Mouse (Mus musculus): Measurements from ENCODE around the gene Thada.
A peak's percentile ranks its signal among the peaks of the same experiment; 100 is the strongest.
"Not testable (repeated sequence)": the region's sequence is repeated elsewhere in the genome, so short reads cannot be mapped to it uniquely, and the experiment has no call there.

Gene Thada

DNA sequence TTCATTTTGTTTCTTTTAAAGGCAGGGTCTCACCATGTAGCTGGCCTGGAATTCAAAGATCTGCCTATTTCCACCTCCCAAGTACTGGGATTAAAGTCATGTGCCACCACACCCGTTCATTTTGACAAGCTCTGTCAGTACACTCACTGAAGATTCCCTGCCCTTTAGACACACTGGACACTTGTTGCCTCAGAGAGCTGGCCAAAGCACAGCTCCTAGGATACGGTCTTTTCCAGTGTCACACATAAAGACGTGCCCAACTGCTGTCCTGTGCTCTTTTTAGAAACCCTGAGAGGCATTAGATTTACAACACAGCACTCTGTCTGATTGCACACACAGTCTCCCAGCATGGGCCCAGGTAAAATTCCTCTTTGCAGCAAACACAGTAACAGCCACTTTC, 248.3 kb downstream of the Thada start:
- DNase-seq (ENCODE audit: low read depth) = no peak

DNA sequence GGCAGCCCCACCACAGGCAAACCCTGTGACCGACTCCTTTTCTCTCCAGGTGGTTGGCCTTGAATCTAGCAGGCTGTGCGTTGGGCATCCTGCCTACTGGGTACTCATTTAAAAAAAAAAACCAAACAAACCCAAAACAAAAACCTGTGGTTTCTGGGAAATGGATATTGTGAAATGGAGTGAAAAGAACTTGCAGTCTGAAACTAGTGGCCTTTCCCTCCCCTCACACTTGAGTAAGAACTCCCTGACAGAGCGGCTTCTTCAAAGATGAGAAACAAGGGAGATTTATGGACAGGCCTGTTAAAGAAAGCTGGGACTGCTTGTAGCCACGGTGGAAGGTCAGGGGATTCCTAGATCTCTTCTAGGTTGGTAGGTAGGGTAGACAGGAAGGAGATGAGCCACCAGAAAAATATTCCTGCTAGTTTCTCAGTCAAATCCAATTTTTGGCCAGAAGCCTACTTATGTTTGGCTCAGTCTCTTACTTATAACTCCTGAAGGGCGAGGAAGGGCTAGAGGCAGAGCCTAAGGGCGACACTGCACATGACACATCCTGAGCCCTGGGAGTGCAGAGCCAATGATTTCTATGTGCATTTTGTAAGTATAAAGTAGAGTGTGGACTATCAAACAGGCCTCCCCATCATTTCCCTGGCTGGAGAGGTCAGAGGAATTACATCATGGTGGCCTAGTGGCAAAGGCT, 250.6 kb downstream of the Thada start:
- no peak for DNase-seq (ENCODE audit: low read depth)

DNA sequence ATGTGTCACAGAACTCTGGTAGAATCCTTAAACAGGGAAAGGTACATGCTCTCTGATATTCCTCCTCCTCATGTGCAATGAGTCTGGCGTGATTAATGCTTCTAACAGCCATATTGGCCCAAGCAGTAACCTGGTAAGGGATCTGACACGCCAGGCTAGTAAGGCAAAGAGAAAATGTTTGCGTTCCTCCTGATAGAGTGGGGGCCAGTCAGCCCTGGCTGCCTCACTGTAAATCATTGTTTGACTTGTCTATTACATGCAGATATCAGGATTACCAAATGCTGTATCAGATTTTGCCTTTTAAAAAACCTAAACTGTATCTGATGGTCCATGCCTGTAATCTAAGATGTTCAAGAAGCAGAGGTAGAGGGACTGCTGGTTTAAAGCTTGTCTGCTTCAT, 252.5 kb downstream of the Thada start:
- DNase-seq (ENCODE audit: low read depth) = no peak

DNA sequence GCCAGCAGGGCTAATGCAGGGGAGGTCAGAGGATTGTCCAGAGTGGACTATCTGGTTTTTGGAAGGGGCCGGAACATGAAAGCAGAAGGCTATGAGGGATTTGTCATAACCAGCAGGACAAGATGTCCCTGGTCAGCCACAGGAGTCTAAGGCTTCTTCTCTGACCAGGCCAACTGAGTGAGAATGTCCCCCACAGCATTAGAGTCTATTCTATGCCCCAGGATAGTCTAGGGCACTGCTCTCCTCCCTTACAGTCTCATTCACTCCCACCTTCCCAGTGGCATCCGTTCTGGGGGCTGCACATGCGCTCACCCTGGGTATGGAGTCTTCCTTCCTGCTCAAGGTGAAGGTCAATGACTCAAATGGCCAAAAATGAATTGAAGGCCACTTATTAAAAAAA, 258.4 kb downstream of the Thada start:
- DNase-seq (ENCODE audit: low read depth) = no peak

DNA sequence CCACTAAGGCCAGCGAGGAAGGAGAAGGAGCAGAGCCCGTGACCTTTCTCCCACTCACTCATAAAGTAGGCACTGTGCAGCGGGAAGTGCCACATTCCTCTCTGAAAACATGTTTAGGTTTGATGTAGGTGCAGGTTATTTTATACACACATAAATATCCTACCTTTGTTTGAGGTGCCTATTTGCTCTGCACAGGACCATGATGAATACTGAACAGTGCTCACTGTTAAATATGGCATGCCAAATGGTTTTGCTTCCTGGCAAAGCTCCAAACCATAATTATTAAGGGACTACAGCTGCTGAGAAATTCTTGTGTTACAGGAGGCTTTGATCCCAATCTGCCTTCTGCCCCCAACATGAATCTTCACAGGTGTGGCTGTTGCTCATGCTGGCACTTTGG, 259.8 kb downstream of the Thada start:
- DNase-seq (ENCODE audit: low read depth) = no peak

GRCm38 (mm10) chr17:84204962-84205361, 261.0 kb downstream of the Thada start:
- no peak for DNase-seq (ENCODE audit: low read depth)

GRCm38 (mm10) chr17:84203340-84203739, 262.7 kb downstream of the Thada start:
- no peak for DNase-seq (ENCODE audit: low read depth)

DNA sequence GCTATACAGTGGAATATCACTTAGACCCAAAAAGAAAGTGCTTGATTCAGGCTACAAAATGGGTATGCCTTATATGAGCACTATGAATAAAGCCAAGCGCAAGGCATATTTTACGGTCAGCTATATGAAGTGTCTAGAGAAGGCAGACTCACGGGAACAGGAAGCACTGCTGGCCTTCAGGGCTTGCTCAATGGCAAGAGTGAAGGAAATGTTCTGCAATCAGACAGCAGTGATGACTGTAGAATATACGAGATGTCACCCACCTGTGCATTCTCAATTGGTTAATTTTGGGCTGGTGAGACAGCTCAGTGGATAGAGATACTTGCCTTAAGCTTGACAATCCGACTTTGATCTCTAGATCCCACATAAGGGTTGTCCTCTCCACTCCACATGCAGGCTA, 264.8 kb downstream of the Thada start:
- no peak for DNase-seq (ENCODE audit: low read depth)

- no peak for DNase-seq (ENCODE audit: low read depth)
Measured at GRCm38 (mm10) chr17:84197912-84198344, 268.1 kb downstream of the Thada start.

GRCm38 (mm10) chr17:84196329-84196728, 269.7 kb downstream of the Thada start:
- DNase-seq (ENCODE audit: low read depth) = no peak

DNA sequence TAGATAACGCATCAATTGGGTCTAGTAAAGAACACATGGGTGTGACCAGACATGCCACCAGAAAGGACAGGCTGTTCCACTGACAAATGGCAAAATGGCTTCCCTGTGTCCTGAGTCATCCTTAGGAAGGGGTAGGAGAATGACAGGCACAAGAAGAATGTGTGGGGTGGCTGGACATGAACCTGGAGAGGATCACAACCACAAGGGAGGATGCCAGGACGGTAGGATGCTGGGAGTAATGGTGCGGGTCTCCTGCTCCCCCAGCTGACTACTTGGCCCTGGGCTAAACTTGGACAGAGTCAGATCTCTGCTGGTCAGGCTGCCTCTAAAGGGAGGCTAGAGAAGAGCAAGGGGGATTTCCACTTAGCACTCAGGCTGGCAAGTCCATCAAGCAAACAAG, 270.2 kb downstream of the Thada start:
- DNase-seq (ENCODE audit: low read depth) = no peak

GRCm38 (mm10) chr17:84195003-84195395, 271.0 kb downstream of the Thada start:
- no peak for DNase-seq (ENCODE audit: low read depth)

DNA sequence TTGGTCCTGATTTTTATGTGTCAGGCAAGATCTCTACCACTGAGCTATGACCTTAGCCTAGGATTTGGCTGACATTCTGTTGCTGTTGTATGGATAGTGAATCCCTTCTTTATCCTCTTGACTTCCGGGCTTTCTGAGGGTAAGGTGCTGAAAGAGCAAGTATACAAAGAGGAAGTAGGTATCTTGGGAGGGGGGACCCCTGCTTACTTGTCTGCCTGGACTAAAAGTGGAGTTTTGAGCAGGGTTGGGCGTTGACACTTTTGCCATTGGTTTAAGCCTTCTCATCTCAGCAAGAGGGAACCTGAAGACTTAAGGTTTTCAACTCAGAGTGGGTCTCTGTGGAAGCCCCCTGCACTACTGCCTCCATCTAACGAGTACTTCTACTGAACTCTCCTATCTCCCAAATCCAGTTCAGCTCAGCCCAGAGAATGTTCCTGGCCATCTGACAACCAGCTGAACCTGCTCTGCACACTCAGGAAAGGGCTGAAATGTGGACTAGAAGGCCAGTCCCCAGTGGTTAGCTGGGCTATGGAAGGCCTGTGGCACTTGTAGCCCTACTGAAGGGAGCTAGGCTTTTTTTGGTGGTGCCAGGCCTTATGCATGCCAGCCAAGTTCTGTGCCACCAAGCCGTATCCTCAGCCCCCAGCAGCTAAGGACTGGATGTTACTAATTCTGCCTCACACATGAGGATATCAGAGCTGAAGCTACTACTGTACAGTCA, 271.6 kb downstream of the Thada start:
- DNase-seq (ENCODE audit: low read depth) = no peak

DNA sequence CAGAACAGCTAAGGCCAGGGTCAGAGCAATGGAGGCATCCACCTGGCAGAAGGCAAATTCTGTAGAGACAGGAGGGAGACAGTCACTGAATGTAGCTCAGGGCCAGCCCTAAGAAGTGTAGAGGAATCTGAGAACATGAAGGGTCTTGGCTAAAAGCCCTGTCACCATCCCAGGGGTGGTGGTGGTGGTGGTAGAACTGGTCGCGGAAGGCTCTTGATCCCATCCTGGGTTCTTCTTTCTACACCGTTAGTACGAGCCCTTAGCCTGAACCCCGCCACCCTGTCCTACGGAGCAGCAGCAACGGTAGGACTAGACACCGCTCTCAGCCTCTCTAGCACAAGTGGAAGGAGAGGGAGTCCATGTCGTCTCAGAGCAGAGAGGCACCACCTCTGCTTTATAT, 272.6 kb downstream of the Thada start:
- DNase-seq (ENCODE audit: low read depth) = no peak

DNA sequence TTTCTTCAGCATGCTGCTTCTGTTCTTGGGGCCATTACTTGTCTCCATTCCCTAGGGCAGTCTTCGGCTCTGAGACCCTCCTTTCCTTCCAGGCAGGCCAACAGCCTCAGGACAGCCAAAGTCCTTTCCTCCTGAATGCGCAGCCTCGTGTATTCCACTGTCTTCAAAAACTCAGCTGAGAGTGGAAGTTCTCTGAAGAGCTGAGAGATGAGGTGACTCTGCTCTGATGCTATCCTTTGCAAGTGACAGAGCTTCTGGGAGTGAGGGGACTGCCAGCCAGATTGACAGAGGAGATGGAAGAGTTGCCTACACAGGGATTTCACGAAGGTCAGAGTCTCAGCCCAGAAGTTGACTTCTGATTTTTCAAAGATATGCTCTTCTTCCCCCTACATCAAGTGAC, 274.1 kb downstream of the Thada start:
- DNase-seq (ENCODE audit: low read depth) = no peak

DNA sequence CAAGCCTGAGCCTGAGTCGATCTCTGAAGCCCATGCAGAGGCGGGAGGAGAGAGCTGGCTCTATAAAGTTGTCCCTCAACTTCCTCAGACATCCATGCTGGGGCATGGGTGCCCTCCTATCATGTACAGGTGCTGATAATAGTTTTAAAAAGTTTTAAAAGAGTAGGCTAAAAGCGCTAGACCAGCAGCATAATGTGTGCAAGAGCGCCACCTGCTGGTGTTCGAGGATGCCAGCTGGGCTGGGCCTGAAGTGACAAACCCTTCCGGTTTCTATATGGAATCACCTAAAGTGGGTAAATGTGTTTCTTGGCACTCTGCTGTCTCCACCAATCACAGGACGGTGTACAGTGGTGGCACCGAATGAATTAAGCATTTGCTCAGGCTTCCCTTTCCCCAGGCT, 275.1 kb downstream of the Thada start:
- peak; percentile 86 for DNase-seq (ENCODE audit: low read depth)

DNA sequence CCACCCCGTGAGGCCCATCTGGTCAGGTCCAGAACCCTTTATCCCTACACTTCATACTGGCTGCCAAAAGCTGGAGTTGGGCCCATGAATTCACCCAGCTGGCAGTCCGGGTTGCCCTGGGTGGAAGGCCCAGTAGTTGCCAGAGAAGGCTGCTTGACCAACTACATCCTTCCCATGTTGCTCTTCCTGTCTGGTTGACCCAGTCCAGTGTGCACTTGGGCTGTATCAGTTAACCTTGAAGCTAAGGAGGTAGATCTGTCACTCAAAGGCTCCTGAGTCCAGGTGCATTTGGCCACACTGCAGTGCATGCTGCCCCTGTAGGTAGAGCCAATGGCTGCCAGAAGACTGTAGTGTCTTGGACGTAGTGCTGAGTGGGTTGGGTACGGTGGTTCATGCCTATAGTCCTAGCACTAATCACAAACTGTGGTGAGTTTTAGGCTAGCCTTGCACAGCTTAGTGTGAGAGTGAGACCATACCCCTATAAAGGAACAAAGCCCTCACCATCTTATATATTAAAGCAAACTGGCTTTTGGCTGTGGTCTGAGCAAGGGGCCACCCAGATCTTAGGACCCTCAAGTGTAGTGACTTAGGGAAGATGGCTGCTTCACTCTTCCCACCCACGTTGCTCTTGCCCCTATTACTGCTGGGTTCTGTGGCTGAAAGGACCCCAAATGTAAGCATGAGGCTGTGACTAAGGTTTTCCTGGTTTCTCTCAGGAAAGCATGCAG, 276.7 kb downstream of the Thada start:
- DNase-seq (ENCODE audit: low read depth) = no peak

DNA sequence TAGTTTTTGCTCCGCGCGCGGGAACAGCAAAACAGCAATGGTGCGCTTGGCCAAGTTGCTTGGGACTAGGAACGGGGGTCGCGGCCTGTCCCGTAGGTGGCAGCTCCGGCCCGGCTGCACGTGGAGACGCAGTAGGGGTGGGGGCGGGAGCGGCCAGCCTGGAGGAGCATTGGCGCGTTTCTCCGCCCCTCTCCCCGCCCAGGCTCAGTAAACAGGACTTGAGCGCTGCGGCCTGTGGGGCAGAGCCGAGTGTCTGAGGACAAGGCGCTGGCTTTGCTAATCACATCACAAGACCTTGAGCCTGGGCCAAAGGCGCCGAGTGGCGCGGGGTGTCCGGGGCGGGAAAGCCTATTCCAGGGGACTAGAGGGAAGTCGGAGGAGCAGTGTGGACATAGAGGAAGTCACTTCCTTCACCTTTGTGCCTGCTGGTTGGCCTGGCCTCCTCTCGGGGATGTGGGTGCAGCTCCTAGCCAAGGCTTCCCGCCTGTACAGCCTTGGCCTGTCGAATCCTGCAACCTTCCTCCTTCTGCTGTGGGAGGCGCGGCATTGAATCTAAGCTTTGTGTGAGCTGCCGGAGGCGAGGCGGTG, 277.5 kb downstream of the Thada start:
- DNase-seq (ENCODE audit: low read depth) = peak; percentile 80

- peak; percentile 77 for DNase-seq (ENCODE audit: low read depth)
Measured at GRCm38 (mm10) chr17:84187727-84188373, 278.2 kb downstream of the Thada start, which contains the start of gene Zfp36l2. Zfp36l2 (minus strand) TSS chr17:84187947.

DNA sequence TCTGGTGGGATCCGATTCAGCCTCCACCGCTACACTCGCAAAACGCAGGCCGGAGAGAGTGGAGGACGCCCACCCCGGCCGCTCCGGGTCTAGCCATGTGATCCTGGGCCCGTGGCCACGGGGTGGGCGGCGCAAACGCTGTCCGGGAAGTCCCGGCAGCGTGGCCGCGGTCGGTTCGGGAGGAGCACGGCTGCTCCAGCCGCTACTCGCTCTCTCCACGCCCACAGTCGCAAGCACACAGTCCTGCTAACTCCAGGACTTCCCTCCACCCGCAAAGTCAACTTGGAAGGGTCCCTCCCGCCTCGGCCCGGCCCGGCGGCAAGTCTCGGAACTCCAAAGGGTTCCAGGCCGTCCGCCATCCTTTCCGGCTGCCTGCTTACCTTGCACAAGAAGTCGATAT, 278.7 kb downstream of the Thada start:
- DNase-seq (ENCODE audit: low read depth) = not testable (repeated sequence)

- DNase-seq (ENCODE audit: low read depth) = no peak
Measured at GRCm38 (mm10) chr17:84186451-84187202, 279.4 kb downstream of the Thada start.
